Mouse (Mus musculus): ENCODE results near the gene Mctp2. TPM values are rescaled to one million over a fixed set of nuclear protein-coding genes. Genes with fewer than 3 reads are reported as not detected.
A peak's percentile ranks its signal among the peaks of the same experiment; 100 is the strongest.

Mctp2 gene
- polyA plus RNA-seq, 1 experiment from 2014 or later, result 2.4 TPM

GRCm38 (mm10) chr7:72215563-72216215, 90.7 kb downstream of the Mctp2 start:
- ATAC-seq (ENCODE audit: insufficient read depth, low FRiP score, low read depth), result peak; percentile 77
- WGBS, result 36% methylated on average over 5 of the region's 5 CpGs

DNA sequence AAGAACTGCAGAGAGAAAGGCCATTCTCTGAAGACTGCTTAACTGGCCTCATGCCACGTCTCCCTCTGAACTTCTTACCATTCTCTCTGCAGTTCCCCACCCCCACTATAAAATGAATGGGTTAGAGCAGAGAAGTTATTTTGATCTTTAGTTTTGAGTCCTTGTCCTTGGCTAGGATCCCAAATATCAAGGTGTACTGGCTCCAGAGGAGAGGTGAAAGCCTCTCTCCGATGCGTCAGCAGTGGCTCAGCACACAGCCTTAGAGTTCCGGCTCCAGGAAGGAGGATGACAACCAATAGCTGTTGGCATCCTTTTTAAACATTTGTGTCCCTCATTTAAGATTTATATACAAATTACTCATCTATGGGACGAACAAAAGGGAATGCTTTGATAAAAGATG, 96.2 kb downstream of the Mctp2 start:
- Histone ChIP-seq H3K9me3 (no peaks in the 10 kb centered on the region), H3K27ac (no peak overlapping the region), H3K9ac (no peak overlapping the region), H3K4me2 (no peak overlapping the region), H3K4me3 (replicated peaks) (no peak overlapping the region), H3K27me3 (replicated peaks) (no peaks in the 10 kb centered on the region), H3K4me1 (no peaks in the 10 kb centered on the region), H3K36me3 (no peaks in the 10 kb centered on the region)
- WGBS, result 61% methylated on average over 5 of the region's 5 CpGs
- no peak for ATAC-seq (ENCODE audit: insufficient read depth, low FRiP score, low read depth)

More at GRCm38 (mm10) chr7:72215563-72216215, 90.7 kb downstream of the Mctp2 start:
- H3K9me3 ChIP-seq, result no peaks in the 10 kb centered on the region
- H3K27me3 ChIP-seq (replicated peaks), result no peaks in the 10 kb centered on the region
- H3K4me3 ChIP-seq (replicated peaks), result no peak overlapping the region
- H3K36me3 ChIP-seq, result no peaks in the 10 kb centered on the region
- H3K9ac ChIP-seq, result no peak overlapping the region
- no peaks in the 10 kb centered on the region for H3K4me1 ChIP-seq
- no peak overlapping the region for H3K4me2 ChIP-seq
- peak overlapping the region; percentile 16; the same call in 1 of the 2 replicates for H3K27ac ChIP-seq

DNA sequence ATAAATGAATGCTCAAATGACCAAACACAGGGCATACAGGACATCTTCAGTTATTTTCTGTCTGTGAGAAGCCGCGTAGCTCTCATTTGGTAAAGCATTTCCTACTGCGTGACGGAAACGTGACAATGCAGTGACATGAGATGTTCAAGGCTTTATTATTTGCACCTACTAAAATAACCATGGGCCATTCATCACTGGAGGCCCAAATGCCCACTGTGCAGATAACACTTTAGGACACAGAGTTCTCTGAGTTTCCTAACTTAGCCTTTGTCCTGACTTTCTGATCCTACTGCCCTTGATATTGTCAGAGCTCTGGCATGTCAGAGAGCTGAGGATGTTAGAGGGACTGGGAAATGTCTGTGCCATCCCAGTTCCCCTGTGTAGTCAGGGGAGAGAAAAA, 97.1 kb downstream of the Mctp2 start:
- no peak overlapping the region for H3K9ac ChIP-seq
- no peak overlapping the region for H3K27ac ChIP-seq
- H3K4me3 ChIP-seq (replicated peaks), result no peak overlapping the region
- H3K36me3 ChIP-seq, result no peaks in the 10 kb centered on the region
- no peaks in the 10 kb centered on the region for H3K27me3 ChIP-seq (replicated peaks)
- no peaks in the 10 kb centered on the region for H3K4me1 ChIP-seq
- ATAC-seq (ENCODE audit: insufficient read depth, low FRiP score, low read depth), result no peak
- H3K4me2 ChIP-seq, result no peak overlapping the region
- 88% methylated on average over 5 of the region's 5 CpGs for WGBS
- H3K9me3 ChIP-seq, result no peaks in the 10 kb centered on the region

DNA sequence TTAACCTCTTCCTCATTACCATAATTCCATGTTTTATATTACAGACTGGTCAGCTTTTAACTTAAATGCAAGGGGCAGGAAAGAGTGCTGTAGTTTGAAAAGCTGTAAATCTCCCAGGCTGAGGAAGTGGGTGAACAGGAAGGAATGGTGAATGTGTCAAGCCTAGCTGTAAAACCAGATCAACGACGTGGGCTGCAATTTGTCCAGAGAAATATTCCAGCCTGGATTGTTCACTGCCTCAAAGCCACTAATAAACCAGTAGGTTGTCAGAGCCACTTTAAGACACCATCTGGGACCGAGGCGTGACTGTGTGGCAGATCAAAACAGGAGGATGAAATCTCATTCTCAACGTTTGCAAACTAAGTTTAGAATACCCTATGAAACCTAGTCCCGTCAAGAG, 99.6 kb downstream of the Mctp2 start:
- WGBS, result 43% methylated on average over 6 of the region's 6 CpGs
- Histone ChIP-seq H3K4me2 (no peak overlapping the region), H3K4me1 (no peaks in the 10 kb centered on the region), H3K27me3 (replicated peaks) (no peaks in the 10 kb centered on the region), H3K9ac (no peak overlapping the region), H3K36me3 (no peaks in the 10 kb centered on the region), H3K4me3 (replicated peaks) (no peak overlapping the region), H3K9me3 (no peaks in the 10 kb centered on the region), H3K27ac (no peak overlapping the region)
- ATAC-seq (ENCODE audit: insufficient read depth, low FRiP score, low read depth), result no peak

GRCm38 (mm10) chr7:72195709-72196108, 110.7 kb downstream of the Mctp2 start:
- no peaks in the 10 kb centered on the region for H3K9me3 ChIP-seq
- H3K27ac ChIP-seq, result no peak overlapping the region
- no peak overlapping the region for H3K4me2 ChIP-seq

DNA sequence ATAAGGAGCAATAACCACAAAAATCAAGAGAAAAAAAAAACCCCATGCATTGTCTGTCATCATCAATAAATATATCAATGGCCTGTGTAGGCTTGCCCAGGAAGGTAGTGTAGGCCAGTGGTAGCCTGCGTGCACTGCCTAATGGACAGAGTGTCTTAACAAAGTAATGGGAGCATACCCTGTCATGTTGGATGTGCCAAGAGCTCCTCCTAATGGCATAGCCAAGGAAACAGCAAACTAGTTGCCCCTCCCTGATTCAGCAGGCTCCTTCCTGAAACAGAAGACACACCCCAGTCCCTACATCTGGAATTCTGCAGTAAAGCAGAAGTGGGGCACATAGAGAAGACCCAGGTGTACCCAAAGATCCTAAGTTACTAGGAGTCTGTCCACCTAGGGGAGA, 113.1 kb downstream of the Mctp2 start:
- no peaks in the 10 kb centered on the region for H3K4me1 ChIP-seq
- H3K4me2 ChIP-seq, result no peak overlapping the region
- H3K36me3 ChIP-seq, result no peaks in the 10 kb centered on the region
- no peak for ATAC-seq (ENCODE audit: insufficient read depth, low FRiP score, low read depth)
- H3K27ac ChIP-seq, result no peak overlapping the region
- H3K9me3 ChIP-seq, result no peaks in the 10 kb centered on the region
- WGBS, result 72% methylated on average over 1 of the region's 1 CpGs
- H3K9ac ChIP-seq, result no peak overlapping the region
- no peaks in the 10 kb centered on the region for H3K27me3 ChIP-seq (replicated peaks)
- no peak overlapping the region for H3K4me3 ChIP-seq (replicated peaks)

More at GRCm38 (mm10) chr7:72195709-72196108, 110.7 kb downstream of the Mctp2 start:
- no peak for ATAC-seq (ENCODE audit: insufficient read depth, low FRiP score, low read depth)
- H3K9ac ChIP-seq, result no peak overlapping the region
- H3K4me3 ChIP-seq (replicated peaks), result no peak overlapping the region
- no peaks in the 10 kb centered on the region for H3K4me1 ChIP-seq
- H3K27me3 ChIP-seq (replicated peaks), result no peaks in the 10 kb centered on the region
- 92% methylated on average over 1 of the region's 1 CpGs for WGBS
- no peaks in the 10 kb centered on the region for H3K36me3 ChIP-seq

DNA sequence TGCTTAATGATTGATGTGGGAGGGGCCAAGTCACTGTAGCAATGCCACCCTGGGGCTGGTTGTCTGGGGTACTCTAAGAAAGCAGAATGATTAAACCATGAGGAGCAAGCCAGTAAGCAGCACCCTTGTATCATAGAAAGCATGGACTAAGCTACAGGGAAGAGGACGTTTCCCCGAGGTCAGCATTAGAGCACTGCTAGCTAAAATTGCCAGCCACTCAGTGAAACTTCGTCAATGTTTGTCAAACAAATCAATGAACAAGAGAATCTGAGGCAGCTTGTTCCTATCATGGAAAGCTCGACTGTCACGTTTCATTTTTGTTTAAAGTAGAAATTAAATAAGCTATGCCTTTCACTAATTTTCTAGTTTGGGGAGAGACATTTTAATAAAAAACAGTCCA, 124.8 kb downstream of the Mctp2 start:
- no peaks in the 10 kb centered on the region for H3K27me3 ChIP-seq (replicated peaks)
- no peak overlapping the region for H3K4me3 ChIP-seq (replicated peaks)
- H3K36me3 ChIP-seq, result no peaks in the 10 kb centered on the region
- H3K27ac ChIP-seq, result no peak overlapping the region
- no peak overlapping the region for H3K4me2 ChIP-seq
- no peak overlapping the region for H3K9ac ChIP-seq
- no peaks in the 10 kb centered on the region for H3K4me1 ChIP-seq
- ATAC-seq (ENCODE audit: insufficient read depth, low FRiP score, low read depth), result no peak
- WGBS, result 42% methylated on average over 5 of the region's 5 CpGs
- H3K9me3 ChIP-seq, result no peaks in the 10 kb centered on the region

DNA sequence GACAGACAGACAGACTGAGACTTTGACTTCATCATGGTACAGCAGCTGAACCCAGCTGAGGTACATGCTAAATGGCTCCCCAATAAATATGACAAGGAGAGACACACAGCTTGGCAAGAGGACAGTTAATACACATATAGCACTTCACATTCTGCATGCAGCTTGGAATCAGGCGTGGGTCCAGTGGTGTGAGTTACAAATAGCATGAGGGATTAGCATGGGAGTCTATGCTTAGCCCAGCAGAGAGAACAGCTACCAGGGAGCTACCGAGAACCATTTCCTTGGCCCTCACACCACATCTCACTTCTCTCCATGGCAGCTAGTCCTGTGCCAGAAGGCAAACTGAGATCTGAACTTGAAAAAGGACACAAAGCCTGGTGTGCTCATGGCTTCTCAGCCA, 137.1 kb downstream of the Mctp2 start:
- no peak overlapping the region for H3K9ac ChIP-seq
- 52% methylated on average over 2 of the region's 2 CpGs for whole genome bisulfite sequencing
- H3K4me2 ChIP-seq, result no peak overlapping the region
- no peak for ATAC-seq (ENCODE audit: insufficient read depth, low FRiP score, low read depth)
- H3K4me1 ChIP-seq, result no peaks in the 10 kb centered on the region
- H3K4me3 ChIP-seq (replicated peaks), result no peak overlapping the region
- no peak overlapping the region for H3K27ac ChIP-seq
- no peaks in the 10 kb centered on the region for H3K9me3 ChIP-seq
- H3K36me3 ChIP-seq, result no peaks in the 10 kb centered on the region
- H3K27me3 ChIP-seq (replicated peaks), result no peaks in the 10 kb centered on the region

DNA sequence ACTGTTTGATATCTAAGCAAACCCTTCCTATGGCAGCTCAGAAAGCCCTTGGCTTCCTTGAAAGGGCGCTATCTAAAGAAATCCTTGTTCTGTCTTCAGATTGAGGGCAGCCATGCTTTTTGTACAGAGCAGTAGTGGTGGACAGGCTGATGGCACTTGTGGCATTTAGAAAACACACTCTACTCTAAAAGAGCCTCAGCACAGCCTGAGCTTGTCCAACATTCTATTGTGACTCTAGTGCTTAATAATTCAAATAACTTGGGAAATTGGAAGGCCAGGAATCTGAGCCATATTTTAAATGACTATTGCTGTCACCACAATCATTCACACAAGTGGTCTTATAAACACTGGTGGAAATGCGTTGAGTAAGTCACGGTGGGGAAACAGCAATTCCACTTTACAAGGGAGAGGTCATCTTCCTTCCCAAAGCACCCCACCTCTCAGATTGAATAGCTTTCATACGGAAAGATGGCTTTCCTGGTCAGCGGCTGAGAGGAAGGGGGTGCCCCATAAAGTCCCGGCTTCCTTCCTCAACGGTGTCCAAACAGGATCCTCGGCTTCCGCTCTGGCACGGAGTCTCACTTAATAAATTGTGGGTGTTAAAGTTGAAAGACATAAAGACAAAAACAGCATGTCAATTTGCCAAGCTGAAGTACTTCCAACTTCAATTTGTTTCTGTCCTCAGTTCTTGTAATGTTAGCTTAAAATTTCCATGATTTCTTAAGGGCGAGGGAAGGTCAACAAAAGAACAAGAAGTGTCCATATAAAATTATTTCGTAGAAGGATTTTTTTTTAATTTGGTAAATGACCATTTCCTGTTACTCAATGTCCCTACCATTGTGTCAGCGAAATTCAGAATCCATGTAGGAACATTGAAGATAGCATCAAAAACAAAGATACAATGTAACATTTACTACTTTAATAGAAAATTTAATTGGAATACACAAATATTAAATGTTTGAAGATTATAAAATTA, 140.4 kb downstream of the Mctp2 start:
- WGBS, result 56% methylated on average over 13 of the region's 13 CpGs
- Histone ChIP-seq H3K9me3 (no peaks in the 10 kb centered on the region), H3K4me1 (no peaks in the 10 kb centered on the region), H3K4me3 (replicated peaks) (no peak overlapping the region), H3K4me2 (no peak overlapping the region), H3K9ac (no peak overlapping the region), H3K27ac (no peak overlapping the region), H3K27me3 (replicated peaks) (no peaks in the 10 kb centered on the region), H3K36me3 (no peaks in the 10 kb centered on the region)
- no peak for ATAC-seq (ENCODE audit: insufficient read depth, low FRiP score, low read depth)

DNA sequence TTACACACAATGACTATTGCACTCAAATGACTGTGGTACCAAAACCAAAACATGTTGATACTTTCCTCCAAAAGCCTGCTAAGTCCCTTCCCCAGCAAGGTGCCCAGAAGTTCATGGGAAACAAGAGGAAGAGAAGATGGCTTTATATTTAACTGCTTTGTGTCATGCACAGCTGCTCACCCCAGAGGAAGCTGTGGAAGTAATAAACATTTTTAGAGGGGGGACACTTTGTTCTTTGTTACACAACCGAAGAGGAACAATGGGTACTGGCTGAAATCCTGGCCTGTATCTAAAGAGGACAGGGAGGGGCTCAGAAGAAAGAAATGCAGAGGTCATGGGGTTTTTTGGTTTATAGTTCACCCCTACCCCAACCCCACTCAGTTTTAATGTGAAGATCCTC, 144.2 kb downstream of the Mctp2 start:
- no peak overlapping the region for H3K4me3 ChIP-seq (replicated peaks)
- H3K4me1 ChIP-seq, result no peaks in the 10 kb centered on the region
- no peaks in the 10 kb centered on the region; the same call in 1 of the 2 replicates for H3K36me3 ChIP-seq
- H3K4me2 ChIP-seq, result no peak overlapping the region
- ATAC-seq (ENCODE audit: insufficient read depth, low FRiP score, low read depth), result no peak
- H3K27ac ChIP-seq, result no peak overlapping the region
- no peaks in the 10 kb centered on the region for H3K9me3 ChIP-seq
- H3K27me3 ChIP-seq (replicated peaks), result no peaks in the 10 kb centered on the region
- no peak overlapping the region for H3K9ac ChIP-seq
- WGBS, result 35% methylated on average over 1 of the region's 1 CpGs

GRCm38 (mm10) chr7:72159513-72160063, 146.8 kb downstream of the Mctp2 start:
- H3K4me2 ChIP-seq, result no peak overlapping the region
- H3K36me3 ChIP-seq, result no peaks in the 10 kb centered on the region; the same call in 1 of the 2 replicates
- H3K4me1 ChIP-seq, result no peaks in the 10 kb centered on the region
- H3K27me3 ChIP-seq (replicated peaks), result no peaks in the 10 kb centered on the region
- H3K9me3 ChIP-seq, result no peaks in the 10 kb centered on the region
- H3K27ac ChIP-seq, result no peak overlapping the region
- no peak overlapping the region for H3K9ac ChIP-seq
- ATAC-seq (ENCODE audit: insufficient read depth, low FRiP score, low read depth), result no peak
- WGBS, result 54% methylated on average over 4 of the region's 4 CpGs
- H3K4me3 ChIP-seq (replicated peaks), result no peak overlapping the region
